Mouse (Mus musculus): ENCODE measurements around the gene Pcmt1.

The Pcmt1 gene

DNA sequence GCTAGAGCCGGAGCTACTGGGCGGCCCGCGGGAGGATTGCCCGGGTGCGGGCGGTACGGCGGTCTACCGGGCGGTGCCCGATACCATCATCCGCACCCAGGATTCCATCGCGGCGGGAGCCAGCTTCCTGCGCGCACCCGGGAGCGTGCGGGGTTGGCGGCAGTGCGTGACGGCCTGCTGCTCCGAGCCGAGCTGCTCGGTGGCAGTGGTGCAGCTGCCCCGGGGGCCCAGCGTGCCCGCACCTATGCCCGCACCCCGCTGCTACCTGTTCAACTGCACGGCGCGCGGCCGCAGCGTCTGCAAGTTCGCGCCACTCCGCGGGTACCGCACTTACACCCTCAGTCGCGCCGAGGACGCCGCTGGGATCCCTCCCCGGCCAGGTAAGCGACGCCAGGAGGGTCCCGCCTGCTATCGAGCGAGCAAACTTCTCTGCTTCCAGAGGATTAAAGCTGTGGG is 90.7 kb downstream of the Pcmt1 start:
- no peak for DNase-seq (ENCODE audit: extremely low read depth, low read depth, low spot score)

DNA sequence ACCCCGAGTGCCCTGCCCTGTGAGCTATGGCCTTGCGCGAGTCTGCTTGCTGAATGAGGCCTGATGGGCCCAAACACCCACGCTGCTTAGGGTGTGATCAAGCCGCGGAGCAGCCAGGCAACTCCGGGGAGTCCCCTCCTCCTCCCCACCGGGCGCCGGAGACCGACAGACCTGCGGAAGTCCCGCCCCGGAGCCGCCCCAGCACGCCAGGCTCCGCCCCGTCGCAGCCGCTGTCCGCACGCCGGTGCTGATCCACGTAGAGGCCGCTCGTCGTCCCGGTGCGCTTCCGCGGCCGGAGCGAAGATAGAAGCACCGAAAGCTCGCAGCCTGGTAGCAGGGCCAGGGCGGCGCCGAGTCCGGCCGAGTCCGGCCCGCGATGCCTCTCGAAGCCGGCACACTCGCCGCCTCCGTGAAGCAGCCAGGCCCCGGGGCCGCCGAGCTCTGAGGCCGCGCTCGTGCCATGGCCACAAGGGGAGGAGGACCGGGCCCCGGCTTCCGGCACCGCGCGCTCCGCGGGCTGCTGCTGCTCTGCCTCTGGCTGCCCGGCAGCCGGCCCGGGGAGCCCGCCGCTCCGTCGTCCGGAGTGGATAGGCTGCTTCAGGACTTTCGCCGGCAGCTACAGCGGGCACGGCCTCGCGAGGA is 91.2 kb downstream of the Pcmt1 start, which contains the start of gene Lrp11:
Gene Lrp11, plus strand, starts transcription at position 209 of the 642 bp plus-strand sequence.
- peak; percentile 31 for DNase-seq (ENCODE audit: extremely low read depth, low read depth, low spot score)

DNA sequence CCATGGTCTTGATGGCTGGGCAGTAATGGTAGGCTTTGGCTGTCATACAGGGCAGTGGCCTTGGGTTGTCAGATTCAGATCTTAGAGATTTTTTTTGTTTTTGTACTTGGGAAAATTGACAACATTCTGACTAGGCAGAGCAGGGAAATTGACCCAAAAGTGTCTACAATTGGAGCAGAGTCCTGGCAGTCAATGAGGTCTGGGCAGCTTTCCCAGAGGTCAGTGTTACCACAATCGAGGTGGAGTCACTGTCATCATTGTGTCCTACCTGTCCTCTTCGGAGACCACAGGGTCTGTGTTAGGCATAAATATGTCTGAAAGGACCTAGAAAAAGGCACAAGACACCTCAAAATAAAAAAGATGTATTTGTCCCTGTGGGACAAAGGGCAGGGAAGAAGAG is 94.2 kb downstream of the Pcmt1 start:
- no peak for DNase-seq (ENCODE audit: extremely low read depth, low read depth, low spot score)

DNA sequence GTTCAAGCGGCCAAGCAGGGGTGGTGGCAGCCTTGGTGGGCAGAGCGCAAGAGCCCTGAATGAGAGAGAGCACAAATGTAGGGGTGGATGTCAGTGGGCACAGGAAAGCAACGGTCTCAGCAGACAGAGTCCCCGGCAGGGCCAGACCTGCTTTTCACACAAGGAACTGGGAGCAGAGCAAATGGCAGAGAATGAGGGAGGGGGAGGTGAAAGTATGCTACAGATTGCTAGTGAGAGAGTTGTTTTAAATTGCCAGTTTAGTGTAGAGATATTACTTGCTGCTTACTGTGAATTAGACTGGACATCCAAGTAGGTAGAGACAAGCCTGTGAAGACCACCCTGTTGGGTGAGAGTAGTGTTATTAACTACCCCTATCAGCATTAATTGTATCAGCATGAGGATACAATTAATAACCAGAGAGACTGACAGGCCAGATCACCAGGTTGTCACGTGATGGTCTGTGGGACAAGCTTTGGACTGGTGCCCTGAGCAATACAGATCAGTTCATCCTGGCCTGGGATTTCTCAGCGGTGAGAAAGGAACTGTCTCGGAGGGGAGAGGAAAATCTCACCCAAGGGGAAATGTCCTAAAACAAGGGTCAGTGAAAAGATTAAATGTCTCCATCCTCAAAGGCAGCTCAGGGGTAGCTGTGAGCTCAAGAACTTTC is 97.9 kb downstream of the Pcmt1 start:
- DNase-seq (ENCODE audit: extremely low read depth, low read depth, low spot score), result no peak

DNA sequence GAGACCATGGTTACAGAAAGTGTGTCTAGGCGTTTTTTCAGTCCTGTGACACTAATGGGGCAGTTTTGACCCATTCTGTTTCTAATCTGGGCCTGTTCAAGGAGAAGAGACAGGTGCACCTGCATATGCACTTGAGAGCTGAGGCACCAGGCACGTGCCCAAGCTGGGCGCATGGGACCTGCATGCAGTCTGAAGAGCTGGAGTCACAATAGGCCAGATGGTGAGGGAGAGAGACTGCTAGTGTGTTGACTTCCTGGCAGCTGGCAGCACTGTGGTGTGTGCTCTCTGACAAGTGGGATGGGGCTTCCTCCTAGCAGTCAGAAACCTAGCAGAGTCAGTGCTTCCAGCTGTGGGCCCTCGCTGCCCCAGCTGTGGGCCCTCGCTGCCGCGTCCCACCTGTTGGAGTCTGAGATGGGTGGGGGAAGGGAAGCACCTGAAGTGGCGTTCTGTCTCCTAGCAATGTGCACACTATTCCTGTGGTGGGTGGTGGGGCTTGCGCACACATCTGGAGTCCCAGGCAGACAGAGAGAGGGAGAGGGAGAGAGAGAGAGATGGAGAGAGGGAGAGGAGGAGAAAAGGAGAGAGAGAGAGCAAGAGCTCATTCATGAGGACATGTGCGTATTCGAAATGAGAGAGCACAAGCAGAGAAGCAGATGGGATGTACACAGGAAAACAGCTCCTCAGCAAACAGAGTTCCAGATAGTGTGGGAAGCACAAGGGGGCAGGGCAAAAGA is 98.6 kb downstream of the Pcmt1 start:
- DNase-seq (ENCODE audit: extremely low read depth, low read depth, low spot score), result no peak

DNA sequence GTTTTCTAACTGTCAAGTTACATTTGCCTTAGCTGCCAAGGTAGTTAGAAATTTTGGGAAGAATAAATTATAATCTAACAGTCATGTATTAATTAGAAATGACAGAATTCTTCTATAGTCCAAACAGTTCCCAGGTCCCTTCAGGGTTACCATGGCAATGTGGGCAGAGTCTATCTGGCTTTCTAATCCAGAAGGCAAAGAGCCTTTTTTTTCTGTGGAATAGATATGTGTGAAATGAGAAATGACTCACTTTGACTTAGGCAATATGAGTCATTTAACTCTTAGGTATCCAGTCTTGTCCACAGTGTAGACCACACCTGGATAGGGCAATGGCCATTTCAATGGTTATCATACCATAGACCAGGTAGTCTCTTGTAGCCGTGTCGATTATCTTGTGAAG is 99.5 kb downstream of the Pcmt1 start:
- no peak for DNase-seq (ENCODE audit: extremely low read depth, low read depth, low spot score)
